In genomic region chr7:112289514-112289913, GRCm38 (mm10) we compare ENCODE assay signal across 13 mouse cellular contexts.
A peak's percentile ranks its signal among the peaks of the same experiment; 100 is the strongest.
DNase-seq lines count a peak whose midpoint lies in the region; ATAC-seq and TF ChIP-seq lines count a peak whose summit lies in the region.
"Had no signal": no experiment of that assay in that cellular context is flagged by ENCODE, and none has a peak within 500 bp of the region (broad histone marks: within the 10 kb centered on the region; RNA-seq: fewer than 3 reads in every experiment).

No protein-coding gene starts in this region.

- H3K4me1 ChIP-seq in embryonic fibroblast, embryonic 13.5 days (ENCODE audit: control insufficient read depth, insufficient read depth, low read length): peaks cover 20% of the 10 kb centered on the region
- H3K4me1 ChIP-seq in heart, postnatal 0 days (ENCODE audit: control insufficient read depth, insufficient read depth): peaks cover 91% of the 10 kb centered on the region
- H3K4me1 ChIP-seq in liver, postnatal 0 days (ENCODE audit: insufficient read depth): peaks cover 7% of the 10 kb centered on the region; the same call in 1 of the 2 replicates
- H3K4me1 ChIP-seq in forebrain, embryonic 12.5 days: no peaks in the 10 kb centered on the region
- H3K4me1 ChIP-seq: embryonic facial prominence, embryonic 12.5 days had no signal

- no peak overlapping the region for H3K4me3 ChIP-seq in embryonic fibroblast, embryonic 13.5 days (ENCODE audit: insufficient read depth, low read length)
- no peak overlapping the region for H3K4me3 ChIP-seq in heart, postnatal 0 days (ENCODE audit: low read depth, low read length)
- no peak overlapping the region for H3K4me3 ChIP-seq in liver, postnatal 0 days (ENCODE audit: low read depth, low read length)
- no peak overlapping the region for H3K4me3 ChIP-seq in forebrain, embryonic 12.5 days (replicated peaks)
- H3K4me3 ChIP-seq: embryonic facial prominence, embryonic 12.5 days; intestine, embryonic 15.5 days had no signal

- no peak for TF ChIP-seq CTCF in embryonic fibroblast, embryonic 13.5 days (IDR thresholded peaks at IDR 0.05; ENCODE audit: borderline replicate concordance, insufficient read depth, low read length)
- no peak for TF ChIP-seq CTCF in heart, postnatal 0 days (IDR thresholded peaks at IDR 0.05; ENCODE audit: low read depth)
- no peak for TF ChIP-seq CTCF in liver, postnatal 0 days (IDR thresholded peaks at IDR 0.05; ENCODE audit: low read depth)

- H3K9ac ChIP-seq in heart, postnatal 0 days (replicated peaks; ENCODE audit: low read depth, low read length): no peak overlapping the region
- no peak overlapping the region for H3K9ac ChIP-seq in liver, postnatal 0 days (replicated peaks)
- H3K9ac ChIP-seq in forebrain, embryonic 12.5 days: no peak overlapping the region
- H3K9ac ChIP-seq: embryonic facial prominence, embryonic 12.5 days; intestine, embryonic 15.5 days had no signal

- peak; percentile 58 for ATAC-seq in heart, postnatal 0 days (ENCODE audit: insufficient read depth, low read depth)
- no peak for ATAC-seq in liver, postnatal 0 days
- no peak for ATAC-seq in forebrain, embryonic 12.5 days (ENCODE audit: low FRiP score)
- ATAC-seq: forebrain, embryonic 14.5 days; intestine, embryonic 15.5 days had no signal

- TF ChIP-seq EP300 in heart, postnatal 0 days (IDR thresholded peaks at IDR 0.05; ENCODE audit: low read depth): no peak
- TF ChIP-seq EP300 in liver, postnatal 0 days (IDR thresholded peaks at IDR 0.05; ENCODE audit: low read depth): no peak

- H3K36me3 ChIP-seq in heart, postnatal 0 days (replicated peaks; ENCODE audit: control insufficient read depth, insufficient read depth, low read length): peaks cover 11% of the 10 kb centered on the region; the same call in 1 of the 2 replicates
- H3K36me3 ChIP-seq in liver, postnatal 0 days (replicated peaks; ENCODE audit: insufficient read depth, low read length): no peaks in the 10 kb centered on the region
- H3K36me3 ChIP-seq in forebrain, embryonic 12.5 days (replicated peaks): no peaks in the 10 kb centered on the region
- H3K36me3 ChIP-seq: embryonic facial prominence, embryonic 12.5 days; intestine, embryonic 15.5 days had no signal

- H3K9me3 ChIP-seq in heart, postnatal 0 days (replicated peaks; ENCODE audit: control insufficient read depth, low read length): no peaks in the 10 kb centered on the region
- H3K9me3 ChIP-seq in liver, postnatal 0 days (ENCODE audit: low read length): no peaks in the 10 kb centered on the region
- H3K9me3 ChIP-seq in forebrain, embryonic 12.5 days: no peaks in the 10 kb centered on the region
- H3K9me3 ChIP-seq: embryonic facial prominence, embryonic 12.5 days; intestine, embryonic 15.5 days had no signal

- DNase-seq in gastrocnemius, adult 8-10 months (ENCODE audit: low spot score in 2 of 2): peak; percentile 82 to 90
- DNase-seq in heart, postnatal 0 days (ENCODE audit: low spot score): peak; percentile 64
- peak; percentile 77 for DNase-seq in lung, postnatal 10 days
- DNase-seq in ovary, postnatal 14 days (ENCODE audit: low spot score): no peak
- DNase-seq in liver, postnatal 0 days: no peak
- DNase-seq in layer of hippocampus, adult 9-11 months: no peak
- DNase-seq: cerebellum, postnatal 14 days; kidney, postnatal 14 days had no signal

- 21% methylated on average over 5 of the region's 5 CpGs for WGBS in heart, postnatal 0 days
- WGBS in liver, postnatal 0 days (ENCODE audit: insufficient replicate concordance): 86% methylated on average over 5 of the region's 5 CpGs
- WGBS in forebrain, embryonic 12.5 days: 73% methylated on average over 5 of the region's 5 CpGs

- TF ChIP-seq POLR2A in embryonic fibroblast, embryonic 13.5 days (IDR thresholded peaks at IDR 0.05; ENCODE audit: low read depth, low read length): no peak

- H3K4me2 ChIP-seq in heart, postnatal 0 days (ENCODE audit: low read depth, low read length): no peak overlapping the region
- H3K4me2 ChIP-seq in liver, postnatal 0 days (ENCODE audit: low read depth, low read length): no peak overlapping the region
- H3K4me2 ChIP-seq in forebrain, embryonic 12.5 days: no peak overlapping the region
- H3K4me2 ChIP-seq: embryonic facial prominence, embryonic 12.5 days; intestine, embryonic 15.5 days had no signal

- no peaks in the 10 kb centered on the region for H3K27me3 ChIP-seq in heart, postnatal 0 days (ENCODE audit: control insufficient read depth, insufficient read depth, low read length)
- no peaks in the 10 kb centered on the region for H3K27me3 ChIP-seq in liver, postnatal 0 days (ENCODE audit: insufficient read depth, low read length)
- H3K27me3 ChIP-seq in forebrain, embryonic 12.5 days: 0 out of 2 replicates have a peak, but pooled peaks cover 8% of the 10 kb centered on the region
- H3K27me3 ChIP-seq: embryonic facial prominence, embryonic 12.5 days; intestine, embryonic 15.5 days had no signal

- peak overlapping the region; percentile 67 for H3K27ac ChIP-seq in embryonic fibroblast, embryonic 13.5 days (ENCODE audit: insufficient read depth, low read length)
- peak overlapping the region; percentile 94 for H3K27ac ChIP-seq in heart, postnatal 0 days (ENCODE audit: low read depth)
- no peak overlapping the region for H3K27ac ChIP-seq in liver, postnatal 0 days (ENCODE audit: low read depth)
- H3K27ac ChIP-seq in forebrain, embryonic 12.5 days: no peak overlapping the region
- H3K27ac ChIP-seq: embryonic facial prominence, embryonic 12.5 days; intestine, embryonic 15.5 days had no signal

Comparison
In these comparisons a context has a peak if more than half of its experiments do, and no peak if none do; other contexts are left out.
1. H3K27ac ChIP-seq: peak in embryonic fibroblast, embryonic 13.5 days (single experiment) and heart, postnatal 0 days (single experiment); none in liver, postnatal 0 days (single experiment) and forebrain, embryonic 12.5 days (single experiment).
2. DNase-seq: peak in gastrocnemius, adult 8-10 months (2 of 2), heart, postnatal 0 days (single experiment) and lung, postnatal 10 days (single experiment); none in ovary, postnatal 14 days (single experiment), liver, postnatal 0 days (single experiment) and layer of hippocampus, adult 9-11 months (single experiment).